Mouse (Mus musculus): ENCODE measurements around the gene Myrf. TPM values are rescaled to one million over a fixed set of nuclear protein-coding genes. Genes with fewer than 3 reads are reported as not detected.

Myrf gene
- polyA plus RNA-seq, 1 experiment from 2014 or later, result 2.1 TPM

DNA sequence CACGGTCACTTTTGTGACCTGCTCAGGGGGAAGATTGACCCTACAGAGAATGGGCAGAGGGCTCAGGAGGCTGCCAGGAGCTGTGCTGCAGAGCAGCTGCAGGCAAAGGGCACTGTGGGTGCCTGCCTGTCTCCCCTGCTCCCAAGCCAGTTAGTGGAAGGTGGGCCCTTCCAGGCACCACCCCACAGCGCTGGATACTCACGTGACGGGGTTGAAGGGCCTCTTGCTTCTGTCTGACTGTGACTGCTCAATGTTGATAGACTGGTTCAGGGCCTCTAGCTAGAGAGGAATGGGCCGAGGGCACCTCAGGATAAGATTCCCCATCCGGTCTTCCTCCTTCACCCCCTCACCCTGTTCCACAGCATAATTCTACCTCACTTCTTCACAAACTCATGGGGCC lies 21.0 kb downstream of the Myrf start:
- DNase-seq (ENCODE audit: low spot score), result no peak
- peaks cover 30% of the 10 kb centered on the region for H3K4me1 ChIP-seq (replicated peaks)

GRCm38 (mm10) chr19:10219108-10219507 lies 21.4 kb downstream of the Myrf start:
- peaks cover 25% of the 10 kb centered on the region for H3K4me1 ChIP-seq (replicated peaks)
- H3K27ac ChIP-seq, result no peak overlapping the region
- no peaks in the 10 kb centered on the region; the same call in 1 of the 2 replicates for H3K36me3 ChIP-seq
- no peaks in the 10 kb centered on the region for H3K27me3 ChIP-seq (ENCODE audit: insufficient read depth, poor library complexity, severe bottlenecking)
- 62% methylated on average over 3 of the region's 3 CpGs for WGBS
- DNase-seq (ENCODE audit: low spot score), result no peak
- H3K9me3 ChIP-seq, result no peaks in the 10 kb centered on the region
- no peak overlapping the region for H3K4me3 ChIP-seq

More for the DNA sequence above, 21.0 kb downstream of the Myrf start:
- no peaks in the 10 kb centered on the region for H3K36me3 ChIP-seq
- no peak overlapping the region for H3K27ac ChIP-seq
- H3K4me3 ChIP-seq, result no peak overlapping the region
- WGBS, result 72% methylated on average over 6 of the region's 6 CpGs
- H3K27me3 ChIP-seq (ENCODE audit: insufficient read depth, poor library complexity, severe bottlenecking), result no peaks in the 10 kb centered on the region
- no peaks in the 10 kb centered on the region for H3K9me3 ChIP-seq

DNA sequence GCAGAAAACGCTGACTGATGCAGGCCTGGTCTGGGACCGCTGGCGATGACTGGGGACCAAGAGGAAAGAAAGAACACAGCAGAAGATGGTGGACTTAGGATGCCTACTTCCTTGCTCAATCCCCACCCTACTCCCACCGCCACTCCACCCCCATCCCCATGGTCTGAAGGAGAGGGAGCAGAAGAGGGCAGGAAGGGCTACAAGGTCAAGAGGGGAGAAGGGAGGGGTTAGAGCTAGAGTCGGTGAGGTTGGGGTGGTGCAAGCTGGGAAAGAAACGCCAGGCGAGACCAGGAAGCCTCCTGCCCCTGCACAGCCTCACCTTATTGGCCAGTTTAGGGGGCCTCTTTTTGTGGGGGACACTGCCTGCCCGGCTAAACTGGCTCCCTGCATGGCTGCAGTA lies 24.4 kb downstream of the Myrf start:
- Histone ChIP-seq H3K9me3 (no peaks in the 10 kb centered on the region), H3K4me1 (replicated peaks) (peaks cover 7% of the 10 kb centered on the region; the same call in 1 of the 2 replicates), H3K36me3 (peaks cover 27% of the 10 kb centered on the region), H3K4me3 (no peak overlapping the region), H3K27ac (no peak overlapping the region), H3K27me3 (ENCODE audit: insufficient read depth, poor library complexity, severe bottlenecking) (no peaks in the 10 kb centered on the region)
- no peak for DNase-seq (ENCODE audit: low spot score)
- 81% methylated on average over 8 of the region's 8 CpGs for WGBS

DNA sequence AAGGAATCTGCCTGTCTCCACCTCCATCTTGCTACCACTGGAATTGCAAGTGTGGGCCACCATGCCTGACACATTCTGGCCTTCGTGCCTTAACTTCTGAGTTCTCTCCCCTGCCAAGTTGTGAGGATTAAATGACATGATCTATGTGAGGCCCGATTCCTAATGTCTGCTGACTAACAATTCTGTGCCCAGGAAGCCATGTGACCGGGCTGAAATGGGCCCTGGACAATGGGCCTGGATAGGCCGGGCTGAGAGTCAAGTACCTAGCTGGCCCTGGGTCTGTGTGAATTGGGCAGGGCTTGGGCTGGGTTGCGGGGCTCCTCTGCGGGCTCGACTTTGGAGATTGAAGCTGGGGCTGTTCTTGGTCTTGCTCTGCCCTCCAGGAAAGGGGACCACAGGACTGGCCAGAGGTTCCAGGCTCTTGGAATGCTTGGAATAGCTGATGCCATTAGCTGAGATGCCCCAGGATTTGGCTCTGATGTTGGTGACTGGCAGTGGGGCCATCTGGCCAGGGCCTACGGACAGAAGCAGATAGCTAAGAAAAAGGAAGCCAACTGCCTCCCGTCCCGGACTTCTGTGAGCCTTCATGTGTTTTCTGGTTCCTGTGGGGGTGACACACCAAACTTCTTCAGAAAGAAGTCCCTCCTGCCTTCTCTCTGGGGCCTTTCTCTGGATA lies 26.6 kb downstream of the Myrf start:
- Histone ChIP-seq H3K27ac (no peak overlapping the region), H3K4me1 (replicated peaks) (peaks cover 2% of the 10 kb centered on the region; the same call in 1 of the 2 replicates), H3K9me3 (no peaks in the 10 kb centered on the region), H3K36me3 (peaks cover 48% of the 10 kb centered on the region), H3K4me3 (no peak overlapping the region), H3K27me3 (ENCODE audit: insufficient read depth, poor library complexity, severe bottlenecking) (no peaks in the 10 kb centered on the region)
- 90% methylated on average over 10 of the region's 10 CpGs for WGBS
- DNase-seq (ENCODE audit: low spot score), result no peak

- Histone ChIP-seq H3K27me3 (ENCODE audit: insufficient read depth, poor library complexity, severe bottlenecking) (no peaks in the 10 kb centered on the region), H3K27ac (no peak overlapping the region), H3K4me1 (replicated peaks) (no peaks in the 10 kb centered on the region; the same call in 1 of the 2 replicates), H3K36me3 (peaks cover 79% of the 10 kb centered on the region), H3K4me3 (no peak overlapping the region), H3K9me3 (no peaks in the 10 kb centered on the region)
- no peak for DNase-seq (ENCODE audit: low spot score)
- 84% methylated on average over 4 of the region's 4 CpGs for WGBS
Observed at GRCm38 (mm10) chr19:10210885-10211284, 29.7 kb downstream of the Myrf start.

- Histone ChIP-seq H3K4me3 (no peak overlapping the region), H3K9me3 (no peaks in the 10 kb centered on the region), H3K4me1 (replicated peaks) (peaks cover 9% of the 10 kb centered on the region), H3K36me3 (peaks cover 81% of the 10 kb centered on the region), H3K27ac (no peak overlapping the region), H3K27me3 (ENCODE audit: insufficient read depth, poor library complexity, severe bottlenecking) (no peaks in the 10 kb centered on the region)
- 87% methylated on average over 3 of the region's 3 CpGs for WGBS
- DNase-seq (ENCODE audit: low spot score), result no peak
Observed at GRCm38 (mm10) chr19:10208851-10209250, 31.7 kb downstream of the Myrf start.

DNA sequence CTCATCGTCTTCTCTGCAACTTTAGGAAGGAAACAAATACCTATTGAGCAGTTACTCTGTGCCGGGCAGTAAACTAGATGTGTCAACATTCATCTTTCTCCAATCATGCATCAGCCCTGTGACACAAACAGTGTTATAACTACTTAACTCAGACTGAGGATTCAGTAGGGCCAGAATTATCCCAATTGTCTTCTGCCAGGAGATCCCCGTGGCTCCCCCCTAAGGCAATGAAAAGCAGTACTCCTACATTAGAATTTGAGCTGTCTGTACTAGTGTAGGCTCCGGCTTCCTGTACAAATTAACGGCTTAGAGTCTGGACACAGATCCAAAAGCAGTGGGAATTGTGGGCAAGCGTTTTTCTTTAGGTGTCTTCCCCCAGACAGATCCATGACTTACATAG lies 35.5 kb downstream of the Myrf start:
- Histone ChIP-seq H3K36me3 (peaks cover 65% of the 10 kb centered on the region), H3K4me3 (peak overlapping the region; percentile 97)
- WGBS, result 77% methylated on average over 6 of the region's 6 CpGs

DNA sequence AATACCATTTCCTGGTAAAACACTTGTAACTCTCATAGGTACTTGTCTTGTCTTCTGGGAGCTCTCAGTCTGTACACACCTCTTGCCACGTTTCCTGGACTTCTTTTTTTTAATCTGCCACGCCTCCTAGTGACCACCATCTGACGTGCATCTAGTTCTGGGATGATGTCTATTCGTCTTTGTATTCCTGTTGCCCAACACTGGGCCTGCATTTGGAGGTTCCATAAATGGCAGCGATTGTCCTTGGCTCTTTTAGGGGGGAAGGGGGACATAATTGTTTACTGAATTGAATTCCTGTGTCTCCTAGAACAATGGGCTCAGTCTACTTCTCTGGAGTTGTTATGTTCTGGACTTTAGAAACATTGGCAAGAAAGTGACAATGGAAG lies 35.9 kb downstream of the Myrf start:
- H3K27ac ChIP-seq, result peak overlapping the region; percentile 99
- H3K36me3 ChIP-seq, result peaks cover 65% of the 10 kb centered on the region
- no peaks in the 10 kb centered on the region for H3K27me3 ChIP-seq (ENCODE audit: insufficient read depth, poor library complexity, severe bottlenecking)
- H3K9me3 ChIP-seq, result no peaks in the 10 kb centered on the region
- H3K4me3 ChIP-seq, result peak overlapping the region; percentile 97
- no peak for DNase-seq (ENCODE audit: low spot score)
- WGBS, result under 1% methylated on average over 5 of the region's 5 CpGs
- H3K4me1 ChIP-seq (replicated peaks), result peaks cover 17% of the 10 kb centered on the region

More for the DNA sequence above, 35.5 kb downstream of the Myrf start:
- peaks cover 17% of the 10 kb centered on the region for H3K4me1 ChIP-seq (replicated peaks)
- no peaks in the 10 kb centered on the region for H3K9me3 ChIP-seq
- no peaks in the 10 kb centered on the region for H3K27me3 ChIP-seq (ENCODE audit: insufficient read depth, poor library complexity, severe bottlenecking)
- H3K27ac ChIP-seq, result no peak overlapping the region; the same call in 1 of the 2 replicates
- no peak for DNase-seq (ENCODE audit: low spot score)

DNA sequence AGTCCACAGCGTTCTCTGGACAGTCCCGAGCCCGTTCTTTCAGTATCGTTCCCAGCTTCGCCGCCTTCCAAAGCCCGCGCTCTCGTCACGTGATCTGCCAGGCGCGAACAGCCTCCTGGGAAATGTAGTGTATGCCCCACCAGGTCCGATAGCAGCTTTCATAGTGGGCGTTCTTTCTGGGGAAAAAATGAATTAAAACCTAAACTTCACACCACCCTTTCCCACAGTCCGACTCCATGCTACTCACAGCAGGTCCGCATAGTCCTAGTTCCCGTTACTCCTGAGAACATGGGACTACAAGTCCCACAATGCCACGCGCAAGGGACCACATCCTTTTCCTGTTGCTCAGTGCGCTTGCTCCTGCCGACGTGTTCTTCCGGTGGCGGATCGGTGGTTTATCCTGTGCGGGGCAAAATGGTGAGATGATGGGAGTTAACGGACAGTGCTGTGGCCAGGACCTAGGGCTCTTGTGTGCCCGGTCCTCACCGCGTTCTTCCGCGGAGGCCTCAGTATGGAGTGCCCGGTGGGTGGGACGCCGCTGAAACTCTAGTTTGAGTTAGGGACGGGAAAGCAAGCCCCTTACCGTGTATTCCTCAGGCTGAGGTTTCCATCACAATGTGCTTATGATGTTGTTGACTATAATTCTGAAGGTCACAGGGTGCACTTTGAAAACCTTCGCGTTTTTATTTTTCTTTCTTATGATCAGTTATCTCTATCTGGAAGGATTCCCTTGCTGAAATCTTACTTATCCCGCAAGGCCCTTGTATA lies 36.5 kb downstream of the Myrf start, which contains the start of the genes Tmem258 and Fen1:
Gene Tmem258 (plus strand): TSS at position 167 of the 768 bp plus-strand sequence.
Gene Fen1 (minus strand): TSS at position 322 of the 768 bp plus-strand sequence.
- Histone ChIP-seq H3K27me3 (ENCODE audit: insufficient read depth, poor library complexity, severe bottlenecking) (no peaks in the 10 kb centered on the region), H3K36me3 (peaks cover 65% of the 10 kb centered on the region)
- under 1% methylated on average over 40 of the region's 40 CpGs for WGBS

DNA sequence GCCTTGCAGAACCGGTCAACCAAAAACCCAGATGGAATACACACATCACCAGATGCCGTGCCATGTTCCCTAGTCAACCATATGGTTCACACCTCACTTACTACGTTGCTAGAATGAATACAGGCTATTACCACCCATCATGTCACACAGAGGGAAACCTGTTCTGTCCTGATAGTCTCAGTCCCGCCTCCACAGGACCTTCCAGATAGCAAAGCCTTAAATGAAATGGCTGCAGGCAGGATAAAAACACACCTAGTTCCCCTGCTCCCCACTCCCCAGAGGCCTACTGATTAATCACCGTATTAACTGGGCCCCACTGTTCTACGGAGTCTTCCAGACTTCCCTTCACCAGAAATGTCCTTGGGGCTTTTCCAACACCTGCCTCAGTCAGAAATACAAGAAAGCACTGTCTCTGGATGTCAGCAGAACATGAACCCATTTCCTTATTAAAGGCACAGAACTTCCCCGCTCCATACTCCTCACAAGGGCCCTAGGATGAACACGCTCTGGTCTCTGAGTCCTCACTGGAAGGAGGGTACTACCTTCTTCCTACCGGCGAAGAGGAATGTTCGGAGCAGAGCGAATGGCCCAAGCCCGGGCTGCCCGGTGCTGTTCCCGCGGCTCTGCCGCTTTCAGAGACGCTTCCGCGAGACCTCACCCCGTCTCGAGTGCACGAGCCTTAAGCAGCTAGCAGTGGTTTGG lies 37.3 kb downstream of the Myrf start:
- Histone ChIP-seq H3K36me3 (peaks cover 60% of the 10 kb centered on the region), H3K9me3 (no peaks in the 10 kb centered on the region), H3K27me3 (ENCODE audit: insufficient read depth, poor library complexity, severe bottlenecking) (no peaks in the 10 kb centered on the region), H3K4me3 (peak overlapping the region; percentile 97), H3K27ac (peak overlapping the region; percentile 99), H3K4me1 (replicated peaks) (peaks cover 17% of the 10 kb centered on the region)
- DNase-seq (ENCODE audit: low spot score), result no peak
- WGBS, result 4% methylated on average over 23 of the region's 23 CpGs

More for the DNA sequence above, 36.5 kb downstream of the Myrf start, which contains the start of the genes Tmem258 and Fen1:
- H3K4me1 ChIP-seq (replicated peaks), result peaks cover 17% of the 10 kb centered on the region
- peak within 1 kb of the TSS; percentile 99 for H3K27ac ChIP-seq
- peak; percentile 93 for DNase-seq (ENCODE audit: low spot score)
- peak within 1 kb of the TSS; percentile 97 for H3K4me3 ChIP-seq
- no peaks in the 10 kb centered on the region for H3K9me3 ChIP-seq

DNA sequence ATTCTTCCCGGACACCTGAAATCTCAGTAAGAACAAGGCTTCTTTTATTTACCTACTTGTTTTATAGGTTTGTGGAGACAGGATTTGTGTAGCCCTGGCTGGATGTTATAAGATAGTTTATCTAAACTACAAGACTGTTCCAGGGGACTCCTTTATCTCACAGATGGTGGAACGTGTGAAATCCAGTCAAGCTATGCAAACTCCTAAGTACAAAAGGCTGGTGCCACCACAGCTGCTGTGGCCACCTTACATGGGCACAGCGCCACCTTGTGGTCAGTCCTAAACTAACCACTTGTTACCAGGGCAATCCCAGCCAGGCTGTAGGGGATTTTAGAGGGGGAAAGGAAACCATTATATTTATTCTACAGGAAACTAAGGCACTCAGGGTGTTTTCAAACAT lies 41.8 kb downstream of the Myrf start:
- H3K36me3 ChIP-seq, result peaks cover 79% of the 10 kb centered on the region
- no peak overlapping the region for H3K27ac ChIP-seq
- no peak overlapping the region for H3K4me3 ChIP-seq
- 33% methylated on average over 3 of the region's 3 CpGs for WGBS
- H3K27me3 ChIP-seq (ENCODE audit: insufficient read depth, poor library complexity, severe bottlenecking), result no peaks in the 10 kb centered on the region
- H3K4me1 ChIP-seq (replicated peaks), result peaks cover 8% of the 10 kb centered on the region
- DNase-seq (ENCODE audit: low spot score), result peak; percentile 81
- H3K9me3 ChIP-seq, result no peaks in the 10 kb centered on the region

GRCm38 (mm10) chr19:10198286-10198685 lies 42.3 kb downstream of the Myrf start:
- H3K27me3 ChIP-seq (ENCODE audit: insufficient read depth, poor library complexity, severe bottlenecking), result no peaks in the 10 kb centered on the region
- no peaks in the 10 kb centered on the region for H3K9me3 ChIP-seq
- peaks cover 83% of the 10 kb centered on the region for H3K36me3 ChIP-seq
- peaks cover 8% of the 10 kb centered on the region for H3K4me1 ChIP-seq (replicated peaks)
- no peak overlapping the region for H3K4me3 ChIP-seq
- no peak overlapping the region for H3K27ac ChIP-seq
- DNase-seq (ENCODE audit: low spot score), result no peak
- WGBS, result 98% methylated on average over 2 of the region's 2 CpGs
